ENCODE assay signal across 20 mouse cellular contexts in genomic region chr3:88628766-88629165, GRCm38 (mm10). TPM values are rescaled to one million over a fixed set of nuclear protein-coding genes. Genes with fewer than 3 reads are reported as not detected.
DNase-seq lines count a peak whose midpoint lies in the region; ATAC-seq and TF ChIP-seq lines count a peak whose summit lies in the region.
"Had no signal": no experiment of that assay in that cellular context is flagged by ENCODE, and none has a peak within 500 bp of the region (broad histone marks: within the 10 kb centered on the region; RNA-seq: fewer than 3 reads in every experiment).

No protein-coding gene starts in this region.

- H3K9ac ChIP-seq in heart, postnatal 0 days (replicated peaks; ENCODE audit: low read depth, low read length) = no peak overlapping the region
- no peak overlapping the region for H3K9ac ChIP-seq in liver, embryonic 12.5 days
- no peak overlapping the region for H3K9ac ChIP-seq in liver, postnatal 0 days (replicated peaks)
- 0 out of 2 replicates have a peak overlapping the region, but pooled peaks have one; percentile 44 for H3K9ac ChIP-seq in embryonic facial prominence, embryonic 13.5 days
- H3K9ac ChIP-seq: liver, embryonic 14.5 days had no signal

- H3K4me1 ChIP-seq in heart, postnatal 0 days (ENCODE audit: control insufficient read depth, insufficient read depth) = peaks cover 74% of the 10 kb centered on the region
- H3K4me1 ChIP-seq in liver, embryonic 12.5 days = peaks cover 84% of the 10 kb centered on the region
- H3K4me1 ChIP-seq in liver, postnatal 0 days (ENCODE audit: insufficient read depth) = peaks cover 49% of the 10 kb centered on the region
- peaks cover 32% of the 10 kb centered on the region for H3K4me1 ChIP-seq in embryonic facial prominence, embryonic 13.5 days

- no peaks in the 10 kb centered on the region for H3K27me3 ChIP-seq in heart, postnatal 0 days (ENCODE audit: control insufficient read depth, insufficient read depth, low read length)
- H3K27me3 ChIP-seq in liver, embryonic 12.5 days (replicated peaks) = no peaks in the 10 kb centered on the region
- no peaks in the 10 kb centered on the region for H3K27me3 ChIP-seq in liver, postnatal 0 days (ENCODE audit: insufficient read depth, low read length)
- no peaks in the 10 kb centered on the region for H3K27me3 ChIP-seq in embryonic facial prominence, embryonic 13.5 days

- H3K27ac ChIP-seq in gastrocnemius, adult 2 months = peak overlapping the region; percentile 95
- peak overlapping the region; percentile 18; the same call in 1 of the 2 replicates for H3K27ac ChIP-seq in heart, postnatal 0 days (ENCODE audit: low read depth)
- peak overlapping the region; percentile 34; the same call in 1 of the 2 replicates for H3K27ac ChIP-seq in liver, embryonic 12.5 days
- H3K27ac ChIP-seq in liver, postnatal 0 days (ENCODE audit: low read depth) = no peak overlapping the region
- H3K27ac ChIP-seq in embryonic facial prominence, embryonic 13.5 days = no peak overlapping the region
- H3K27ac ChIP-seq: forebrain, embryonic 10.5 days; liver, embryonic 14.5 days had no signal

- intact Hi-C loops in gastrocnemius, adult 2 months (cut with DNase I) = no loop called here

- no peak overlapping the region for H3K4me2 ChIP-seq in heart, postnatal 0 days (ENCODE audit: low read depth, low read length)
- H3K4me2 ChIP-seq in liver, embryonic 12.5 days = no peak overlapping the region
- H3K4me2 ChIP-seq in liver, postnatal 0 days (ENCODE audit: low read depth, low read length) = no peak overlapping the region; the same call in 1 of the 2 replicates
- no peak overlapping the region for H3K4me2 ChIP-seq in embryonic facial prominence, embryonic 13.5 days

- peaks cover 51% of the 10 kb centered on the region for H3K36me3 ChIP-seq in heart, postnatal 0 days (replicated peaks; ENCODE audit: control insufficient read depth, insufficient read depth, low read length)
- H3K36me3 ChIP-seq in liver, embryonic 12.5 days = peaks cover 61% of the 10 kb centered on the region
- H3K36me3 ChIP-seq in liver, postnatal 0 days (replicated peaks; ENCODE audit: insufficient read depth, low read length) = peaks cover 49% of the 10 kb centered on the region
- H3K36me3 ChIP-seq in embryonic facial prominence, embryonic 13.5 days = peaks cover 74% of the 10 kb centered on the region

- no peak for TF ChIP-seq EP300 in heart, postnatal 0 days (IDR thresholded peaks at IDR 0.05; ENCODE audit: low read depth)
- TF ChIP-seq EP300 in liver, postnatal 0 days (IDR thresholded peaks at IDR 0.05; ENCODE audit: low read depth) = no peak

- H3K4me3 ChIP-seq in gastrocnemius, adult 2 months = peak overlapping the region; percentile 9
- no peak overlapping the region for H3K4me3 ChIP-seq in heart, postnatal 0 days (ENCODE audit: low read depth, low read length)
- H3K4me3 ChIP-seq in liver, embryonic 12.5 days = no peak overlapping the region
- H3K4me3 ChIP-seq in liver, postnatal 0 days (ENCODE audit: low read depth, low read length) = no peak overlapping the region
- no peak overlapping the region for H3K4me3 ChIP-seq in embryonic facial prominence, embryonic 13.5 days
- H3K4me3 ChIP-seq: forebrain, embryonic 10.5 days had no signal

- WGBS in heart, postnatal 0 days = 47% methylated on average over 3 of the region's 4 CpGs
- 52% methylated on average over 4 of the region's 4 CpGs for WGBS in liver, embryonic 12.5 days (ENCODE audit: insufficient replicate concordance)
- 40% methylated on average over 4 of the region's 4 CpGs for WGBS in liver, postnatal 0 days (ENCODE audit: insufficient replicate concordance)
- 63% methylated on average over 4 of the region's 4 CpGs for WGBS in embryonic facial prominence, embryonic 13.5 days

- TF ChIP-seq CTCF in gastrocnemius, adult 2 months (IDR thresholded peaks at IDR 0.05) = no peak
- no peak for TF ChIP-seq CTCF in heart, postnatal 0 days (IDR thresholded peaks at IDR 0.05; ENCODE audit: low read depth)
- no peak for TF ChIP-seq CTCF in liver, postnatal 0 days (IDR thresholded peaks at IDR 0.05; ENCODE audit: low read depth)

- no peak for DNase-seq in gastrocnemius, adult 2 months
- DNase-seq in gastrocnemius, adult 8-10 months (ENCODE audit: low spot score in 2 of 2) = no peak
- no peak for DNase-seq in heart, postnatal 0 days (ENCODE audit: low spot score)
- DNase-seq in heart, adult 18-20 months = no peak
- DNase-seq in liver, postnatal 0 days = no peak
- no peak for DNase-seq in cerebellum, adult 9-10 months
- DNase-seq: adrenal gland, postnatal 36 days; cerebellum, postnatal 36 days; retina, postnatal 1 day had no signal

- no peaks in the 10 kb centered on the region for H3K9me3 ChIP-seq in heart, postnatal 0 days (replicated peaks; ENCODE audit: control insufficient read depth, low read length)
- no peaks in the 10 kb centered on the region for H3K9me3 ChIP-seq in liver, embryonic 12.5 days (replicated peaks)
- no peaks in the 10 kb centered on the region for H3K9me3 ChIP-seq in liver, postnatal 0 days (ENCODE audit: low read length)
- H3K9me3 ChIP-seq in embryonic facial prominence, embryonic 13.5 days = no peaks in the 10 kb centered on the region
- H3K9me3 ChIP-seq: forebrain, embryonic 10.5 days had no signal

- no peak for ATAC-seq in heart, postnatal 0 days (ENCODE audit: insufficient read depth, low read depth)
- no peak for ATAC-seq in liver, embryonic 12.5 days
- ATAC-seq in liver, postnatal 0 days = no peak
- ATAC-seq in embryonic facial prominence, embryonic 13.5 days (ENCODE audit: insufficient number of reproducible peaks, insufficient read depth, low FRiP score, low TSS enrichment, low read depth) = no peak
- ATAC-seq: activated CD4-positive, CD25-positive, alpha-beta regulatory T cell, adult 4 months; inflammation-experienced regulatory T-cells, adult 6 months had no signal

RNA-seq across cellular contexts. Expression of gene Arhgef2, which starts 23.0 kb away (rescaled TPM):
- total RNA-seq in gastrocnemius, adult 2 months (2021) = 10 to 100 TPM; 22.4 to 24.7 TPM
- 10 to 100 TPM; 13.5 to 19.0 (median 16.6) TPM for total RNA-seq in gastrocnemius, adult 8-10 months (2022)
- 81.1 and 146 TPM in 2 replicates for total RNA-seq in heart, postnatal 0 days (2014; rRNA removed; ENCODE audit: low replicate concordance)
- polyA plus RNA-seq in heart, postnatal 0 days (2015; fragmentation: Nextera tagmentation; extraction: Ambion mirVana) = 52.2 and 56.1 TPM in 2 replicates
- 10 to 100 TPM; 32.3 to 32.9 TPM for total RNA-seq in heart, adult 18-20 months (2021)
- 30.5 and 33.0 TPM in 2 replicates for polyA plus RNA-seq in liver, embryonic 12.5 days (2016; fragmentation: Nextera tagmentation; extraction: Ambion mirVana)
- 13.7 and 13.8 TPM in 2 replicates for polyA plus RNA-seq in liver, postnatal 0 days (2015; fragmentation: Nextera tagmentation; extraction: Ambion mirVana)
- polyA plus RNA-seq in embryonic facial prominence, embryonic 13.5 days (2015; fragmentation: Nextera tagmentation; extraction: Ambion mirVana) = 91.6 and 99.4 TPM in 2 replicates

RNA-seq across cellular contexts. Expression of gene Rxfp4, which starts 24.2 kb away (rescaled TPM):
- not detected for total RNA-seq in gastrocnemius, adult 2 months (2021)
- not detected for total RNA-seq in gastrocnemius, adult 8-10 months (2022)
- not detected in 2 replicates for total RNA-seq in heart, postnatal 0 days (2014; rRNA removed; ENCODE audit: low replicate concordance)
- polyA plus RNA-seq in heart, postnatal 0 days (2015; fragmentation: Nextera tagmentation; extraction: Ambion mirVana) = not detected in 2 replicates
- total RNA-seq in heart, adult 18-20 months (2021) = not detected
- polyA plus RNA-seq in liver, embryonic 12.5 days (2016; fragmentation: Nextera tagmentation; extraction: Ambion mirVana) = not detected in 2 replicates
- polyA plus RNA-seq in liver, postnatal 0 days (2015; fragmentation: Nextera tagmentation; extraction: Ambion mirVana) = not detected in 2 replicates
- not detected in 2 replicates for polyA plus RNA-seq in embryonic facial prominence, embryonic 13.5 days (2015; fragmentation: Nextera tagmentation; extraction: Ambion mirVana)
- total RNA-seq: adrenal gland, postnatal 36 days; left cerebral cortex, postnatal 25 days; megakaryocyte-erythroid progenitor cell, adult 5-6 weeks; monocyte, adult 5-6 weeks had no signal
- polyA plus RNA-seq: activated CD4-positive, CD25-positive, alpha-beta regulatory T cell, adult 4 months; forebrain, embryonic 10.5 days; gonadal fat pad, adult 2 months; inflammation-experienced regulatory T-cells, adult 6 months; liver, embryonic 14.5 days; neural tube, embryonic 14.5 days had no signal

RNA-seq across cellular contexts. Expression of gene Ssr2, which starts 53.1 kb away (rescaled TPM):
- total RNA-seq in gastrocnemius, adult 2 months (2021) = 10 to 100 TPM; 41.1 to 54.8 TPM
- 10 to 100 TPM; 41.5 to 44.9 (median 43.1) TPM for total RNA-seq in gastrocnemius, adult 8-10 months (2022)
- total RNA-seq in heart, postnatal 0 days (2014; rRNA removed; ENCODE audit: low replicate concordance) = 246 and 286 TPM in 2 replicates
- polyA plus RNA-seq in heart, postnatal 0 days (2015; fragmentation: Nextera tagmentation; extraction: Ambion mirVana) = 144 and 146 TPM in 2 replicates
- 10 to 100 TPM; 60.8 to 65.5 TPM for total RNA-seq in heart, adult 18-20 months (2021)
- 172 and 177 TPM in 2 replicates for polyA plus RNA-seq in liver, embryonic 12.5 days (2016; fragmentation: Nextera tagmentation; extraction: Ambion mirVana)
- 141 and 155 TPM in 2 replicates for polyA plus RNA-seq in liver, postnatal 0 days (2015; fragmentation: Nextera tagmentation; extraction: Ambion mirVana)
- 259 and 274 TPM in 2 replicates for polyA plus RNA-seq in embryonic facial prominence, embryonic 13.5 days (2015; fragmentation: Nextera tagmentation; extraction: Ambion mirVana)

RNA-seq across cellular contexts. Expression of gene Khdc4, which starts 56.8 kb away (rescaled TPM):
- 10 to 100 TPM; 24.0 TPM for total RNA-seq in gastrocnemius, adult 2 months (2021)
- total RNA-seq in gastrocnemius, adult 8-10 months (2022) = 10 to 100 TPM; 15.5 to 19.1 (median 17.7) TPM
- 96.2 and 102 TPM in 2 replicates for total RNA-seq in heart, postnatal 0 days (2014; rRNA removed; ENCODE audit: low replicate concordance)
- 44.4 and 46.2 TPM in 2 replicates for polyA plus RNA-seq in heart, postnatal 0 days (2015; fragmentation: Nextera tagmentation; extraction: Ambion mirVana)
- 10 to 100 TPM; 25.7 to 26.3 TPM for total RNA-seq in heart, adult 18-20 months (2021)
- 44.1 and 46.4 TPM in 2 replicates for polyA plus RNA-seq in liver, embryonic 12.5 days (2016; fragmentation: Nextera tagmentation; extraction: Ambion mirVana)
- 18.8 and 19.8 TPM in 2 replicates for polyA plus RNA-seq in liver, postnatal 0 days (2015; fragmentation: Nextera tagmentation; extraction: Ambion mirVana)
- polyA plus RNA-seq in embryonic facial prominence, embryonic 13.5 days (2015; fragmentation: Nextera tagmentation; extraction: Ambion mirVana) = 92.5 and 106 TPM in 2 replicates

Comparison
In these comparisons a context has a peak if more than half of its experiments do, and no peak if none do; other contexts are left out.
1. H3K27ac ChIP-seq: peak in gastrocnemius, adult 2 months (single experiment), heart, postnatal 0 days (single experiment) and liver, embryonic 12.5 days (single experiment); none in liver, postnatal 0 days (single experiment) and embryonic facial prominence, embryonic 13.5 days (single experiment).